Mouse (Mus musculus) hindbrain, postnatal 0 days (tissue): ENCODE data around the gene Tma7. TPM values are rescaled to one million over a fixed set of nuclear protein-coding genes. Genes with fewer than 3 reads are reported as not detected.

Experiments used
- ATAC-seq: fragments of 200-750 bp; cut with Nextera tagmentation; 2 replicates; pipeline ENCODE4 v1.8.0; 2017; ENCODE audit warnings: mild to moderate bottlenecking, moderate TSS enrichment, moderate library complexity
- DNase-seq: peaks from one replicate; pipeline ENCODE4 v3.0.0-alpha.2; 2015; ENCODE audit warnings: low spot score
- H3K27ac ChIP-seq: fragments of 300-500 bp; sonication (generic); 2 replicates; pipeline ENCODE4 v1.5.1; 2014; ENCODE audit warnings: mild to moderate bottlenecking
- H3K27me3 ChIP-seq: fragments of 300-500 bp; sonication (generic); 2 replicates; pipeline ENCODE4 v1.6.1; 2014; ENCODE audit warnings: low read length, mixed read lengths; ENCODE audit not compliant: insufficient read depth
- H3K36me3 ChIP-seq: fragments of 300-500 bp; sonication (generic); 2 replicates; pipeline ENCODE4 v1.6.1; 2014; ENCODE audit warnings: low read length, mixed read lengths; ENCODE audit not compliant: insufficient read depth
- H3K4me1 ChIP-seq: fragments of 300-500 bp; sonication (generic); 2 replicates; pipeline ENCODE4 v1.6.1; 2014; ENCODE audit warnings: antibody characterized with exemption, low read length, mixed read lengths; ENCODE audit not compliant: insufficient read depth
- H3K4me2 ChIP-seq: fragments of 300-500 bp; sonication (generic); 2 replicates; pipeline ENCODE4 v1.6.1; 2014; ENCODE audit warnings: low read depth, mild to moderate bottlenecking, low read length, moderate library complexity, mixed read lengths
- H3K4me3 ChIP-seq: fragments of 300-500 bp; sonication (generic); 2 replicates; pipeline ENCODE4 v1.5.1; 2014; ENCODE audit warnings: low read length
- H3K9ac ChIP-seq: fragments of 300-500 bp; sonication (generic); replicated peaks from 2 replicates; pipeline ENCODE4 v1.6.1; 2014; ENCODE audit warnings: mild to moderate bottlenecking, low read length, moderate library complexity, mixed read lengths
- H3K9me3 ChIP-seq: fragments of 300-500 bp; sonication (generic); 2 replicates; pipeline ENCODE4 v1.6.1; 2016; ENCODE audit warnings: low read length, mixed read lengths
- CTCF ChIP-seq: IDR thresholded peaks from 2 replicates; pipeline ENCODE4 v1.5.1; 2016; ENCODE audit warnings: antibody characterized with exemption, control low read depth, low read depth
- WGBS: fragments of 180-500 bp; shearing (Covaris S2); extraction: QIAGEN DNeasy Blood & Tissue Kit; methylation state at CpG from one replicate; pipeline ENCODE4 v1.1.7; 2014; 5-methylcytosine and 5-hydroxymethylcytosine counted together
- polyA plus RNA-seq: library from polyadenylated mRNA; unstranded; fragments of >200 nt; fragmentation: Nextera tagmentation; extraction: Ambion mirVana; gene quantifications from 2 replicates; pipeline ENCODE4 v1.2.1, GENCODE M21; 2015
- total RNA-seq: library from RNA; depleted of rRNA; stranded (reverse); fragments of >200 nt; gene quantifications from 2 replicates; pipeline ENCODE4 v1.2.3, GENCODE M21; 2014

Gene Tma7
- total and polyA plus RNA-seq, 2 experiments from 2014 or later = 73.8 to 764 TPM

DNA sequence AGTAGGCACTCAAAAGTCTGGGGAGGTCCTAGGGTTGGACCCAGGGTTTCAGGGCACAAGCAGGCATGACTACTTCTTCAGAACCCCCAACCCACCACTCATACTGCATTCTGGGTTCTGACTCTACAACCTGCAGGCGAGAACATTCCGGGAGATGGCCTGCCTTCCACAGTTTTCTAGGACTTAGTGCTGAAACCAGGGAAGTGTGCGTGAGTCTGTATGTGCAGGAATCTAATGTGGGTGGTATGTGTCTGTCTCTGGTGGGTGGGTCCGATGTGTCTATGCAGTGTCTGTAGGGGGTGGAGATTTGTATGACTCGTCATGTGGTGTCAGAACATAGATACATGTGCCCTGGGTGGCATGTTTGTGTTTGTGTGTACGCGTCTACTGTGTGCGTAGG, 16.0 kb upstream of the Tma7 start:
- 69% methylated on average over 8 of the region's 8 CpGs for WGBS
- Histone ChIP-seq H3K9ac (0 out of 2 replicates have a peak overlapping the region, but pooled peaks have one; percentile 92), H3K9me3 (no peaks in the 10 kb centered on the region), H3K4me3 (0 out of 2 replicates have a peak overlapping the region, but pooled peaks have one; percentile 1), H3K4me1 (peaks cover 18% of the 10 kb centered on the region; the same call in 1 of the 2 replicates), H3K4me2 (peak overlapping the region; percentile 70), H3K36me3 (peaks cover 9% of the 10 kb centered on the region; the same call in 1 of the 2 replicates), H3K27me3 (no peaks in the 10 kb centered on the region), H3K27ac (peak overlapping the region; percentile 99)
- no peak for DNase-seq
- no peak for ATAC-seq
- TF ChIP-seq CTCF = no peak

DNA sequence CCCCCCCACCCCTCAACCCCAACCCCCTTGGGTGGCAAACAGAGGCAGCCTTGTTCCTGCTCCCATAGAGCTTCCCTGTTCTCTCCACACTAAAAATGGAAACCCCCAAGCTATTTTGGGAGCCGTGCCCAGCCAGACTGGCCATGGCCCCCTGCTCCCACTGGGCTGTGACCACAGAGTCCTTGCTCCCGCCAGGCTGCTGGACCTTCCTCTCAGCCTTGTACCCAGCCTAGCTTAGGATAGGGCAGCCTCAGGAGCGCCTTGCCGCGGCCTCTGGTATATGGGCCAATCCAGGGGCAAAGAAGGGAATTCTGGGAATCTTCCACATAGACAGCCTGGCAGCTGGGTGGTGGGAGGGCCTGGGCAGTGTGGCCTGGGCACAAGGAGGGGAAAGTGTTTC, 15.4 kb upstream of the Tma7 start:
- 0 out of 2 replicates have a peak overlapping the region, but pooled peaks have one; percentile 1 for H3K4me3 ChIP-seq
- DNase-seq = peak; percentile 80
- TF ChIP-seq CTCF = no peak
- H3K36me3 ChIP-seq = peaks cover 8% of the 10 kb centered on the region; the same call in 1 of the 2 replicates
- H3K4me1 ChIP-seq = peaks cover 18% of the 10 kb centered on the region; the same call in 1 of the 2 replicates
- 28% methylated on average over 5 of the region's 5 CpGs for WGBS
- peak; percentile 79 for ATAC-seq
- no peaks in the 10 kb centered on the region for H3K27me3 ChIP-seq
- no peaks in the 10 kb centered on the region for H3K9me3 ChIP-seq
- peak overlapping the region; percentile 70 for H3K4me2 ChIP-seq
- H3K9ac ChIP-seq = peak overlapping the region; percentile 92; the same call in 1 of the 2 replicates
- peak overlapping the region; percentile 99 for H3K27ac ChIP-seq

DNA sequence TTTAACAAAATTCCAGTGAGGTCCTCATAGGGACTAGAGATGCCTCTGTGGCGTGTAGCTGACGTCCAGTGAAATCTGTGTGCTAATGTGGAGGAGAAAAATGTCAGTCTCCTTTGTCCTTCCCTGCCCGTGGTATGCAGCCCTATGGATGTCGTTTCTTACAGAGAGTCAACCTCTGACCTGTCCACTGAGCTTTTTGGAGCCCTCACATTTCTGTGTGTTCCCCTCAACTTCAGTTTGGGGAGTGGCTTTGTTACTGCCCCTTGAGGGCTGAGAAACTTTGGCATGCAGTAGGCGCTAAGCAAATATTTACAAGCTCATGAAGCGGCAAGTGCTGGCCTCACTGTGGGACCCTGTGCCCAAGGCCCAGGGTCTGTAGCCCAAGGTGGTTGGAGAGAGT, 14.9 kb upstream of the Tma7 start:
- Histone ChIP-seq H3K9ac (peak overlapping the region; percentile 92), H3K4me3 (peak overlapping the region; percentile 75), H3K4me1 (peaks cover 18% of the 10 kb centered on the region; the same call in 1 of the 2 replicates), H3K9me3 (no peaks in the 10 kb centered on the region), H3K4me2 (peak overlapping the region; percentile 70), H3K27me3 (no peaks in the 10 kb centered on the region), H3K36me3 (peaks cover 4% of the 10 kb centered on the region; the same call in 1 of the 2 replicates), H3K27ac (peak overlapping the region; percentile 99)
- DNase-seq (peak; percentile 15), ATAC-seq (no peak)
- TF ChIP-seq CTCF = no peak
- WGBS = 13% methylated on average over 6 of the region's 6 CpGs

DNA sequence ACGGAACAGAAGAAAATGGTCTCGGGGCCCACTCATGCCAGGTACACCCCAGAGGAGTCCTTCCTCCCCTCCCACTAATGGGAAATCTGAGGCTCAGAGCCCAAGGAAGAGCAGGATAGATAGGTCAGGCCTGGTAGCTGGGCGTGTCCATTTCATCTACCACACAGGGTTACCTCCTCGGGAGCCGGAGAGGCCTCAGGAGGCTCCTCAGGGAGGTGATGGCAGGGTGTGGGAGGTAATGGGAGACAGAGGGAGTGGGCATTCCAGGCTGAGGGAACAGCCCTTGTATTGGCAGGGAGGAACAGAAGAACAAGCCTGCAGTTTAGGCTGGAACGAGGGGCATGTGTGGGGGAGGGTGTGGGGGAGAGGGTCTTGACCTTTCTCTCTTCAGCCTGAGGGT, 14.5 kb upstream of the Tma7 start:
- WGBS = 7% methylated on average over 6 of the region's 6 CpGs
- DNase-seq = no peak

DNA sequence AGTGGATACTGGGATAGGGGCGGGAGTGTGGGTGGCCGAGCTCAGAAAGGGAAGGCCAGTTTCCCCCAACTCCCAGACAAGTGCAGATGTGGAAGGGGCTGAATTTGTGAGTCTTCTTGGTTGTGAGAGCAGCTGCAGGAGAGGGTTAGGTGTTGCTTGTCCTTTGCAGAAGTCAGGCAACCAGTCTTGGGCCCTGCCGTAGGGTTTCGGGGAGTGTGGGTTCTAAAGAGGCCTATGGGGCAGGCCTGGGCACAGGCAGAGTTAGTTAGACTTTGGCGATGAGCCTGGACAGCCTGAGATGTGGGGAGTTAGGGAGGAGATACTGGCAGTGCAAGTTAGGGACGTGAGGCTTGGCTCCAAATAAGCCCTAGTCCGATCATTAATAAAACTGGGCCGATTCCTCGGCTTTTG, 13.9 kb upstream of the Tma7 start:
- DNase-seq = peak; percentile 44
- Histone ChIP-seq H3K27ac (peak overlapping the region; percentile 99), H3K9me3 (no peaks in the 10 kb centered on the region), H3K36me3 (peaks cover 9% of the 10 kb centered on the region; the same call in 1 of the 2 replicates), H3K4me2 (peak overlapping the region; percentile 70), H3K4me1 (peaks cover 18% of the 10 kb centered on the region; the same call in 1 of the 2 replicates), H3K4me3 (peak overlapping the region; percentile 75), H3K9ac (peak overlapping the region; percentile 92), H3K27me3 (no peaks in the 10 kb centered on the region)
- ATAC-seq = no peak
- no peak for TF ChIP-seq CTCF
- 10% methylated on average over 9 of the region's 9 CpGs for WGBS

More for the DNA sequence above, 14.5 kb upstream of the Tma7 start:
- H3K27me3 ChIP-seq = no peaks in the 10 kb centered on the region
- no peak for ATAC-seq
- H3K36me3 ChIP-seq = peaks cover 3% of the 10 kb centered on the region; the same call in 1 of the 2 replicates
- no peak for TF ChIP-seq CTCF
- H3K4me2 ChIP-seq = peak overlapping the region; percentile 70
- H3K9ac ChIP-seq = peak overlapping the region; percentile 92
- peaks cover 18% of the 10 kb centered on the region; the same call in 1 of the 2 replicates for H3K4me1 ChIP-seq
- H3K4me3 ChIP-seq = peak overlapping the region; percentile 75
- H3K9me3 ChIP-seq = no peaks in the 10 kb centered on the region
- H3K27ac ChIP-seq = peak overlapping the region; percentile 99

DNA sequence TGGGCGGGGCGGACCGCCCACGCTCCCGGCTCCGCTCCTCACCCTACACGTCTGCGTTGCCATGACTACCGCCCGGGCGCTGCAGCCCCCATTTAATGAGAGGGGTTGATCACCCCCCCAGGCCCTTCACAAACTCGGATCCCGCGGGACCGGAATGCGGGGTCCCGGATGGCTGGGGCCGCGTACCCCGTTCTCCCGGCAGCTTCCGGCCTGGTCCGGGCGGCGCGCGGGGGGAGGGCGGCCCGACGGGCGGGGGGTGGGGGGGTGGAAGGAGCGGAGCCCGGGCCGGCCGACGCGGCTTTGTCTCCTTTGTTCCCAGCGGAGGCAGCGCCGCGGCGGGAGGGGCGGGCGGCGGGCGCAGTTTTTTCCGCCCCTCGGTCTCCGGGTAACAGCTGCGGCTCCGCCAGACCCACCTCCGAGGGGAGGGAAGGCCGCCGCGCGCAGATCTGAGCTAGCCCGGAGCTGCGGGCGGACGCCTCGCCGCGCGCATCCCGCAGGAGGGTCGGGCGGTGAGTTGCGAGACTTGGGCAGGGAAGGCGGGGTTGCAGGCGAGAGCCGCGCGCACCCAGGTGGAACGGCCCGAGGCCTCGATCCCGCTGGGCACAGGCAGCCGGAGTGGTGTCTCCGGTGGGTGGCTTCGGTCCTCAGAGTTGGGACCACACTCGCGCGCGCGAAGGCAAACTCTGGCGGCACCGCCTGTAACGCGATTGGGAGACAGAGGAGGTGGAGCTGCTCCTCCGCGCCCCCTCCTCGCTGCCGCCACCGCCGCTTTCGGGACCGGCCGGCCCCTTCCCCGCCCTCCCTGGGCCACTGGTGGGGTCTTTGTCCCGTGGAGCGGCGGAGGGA, 13.0 kb upstream of the Tma7 start, which contains the start of gene Plxnb1:
Gene Plxnb1 (plus strand): TSS at position 253 of the 846 bp plus-strand sequence.
- Histone ChIP-seq H3K4me1 (peaks cover 18% of the 10 kb centered on the region; the same call in 1 of the 2 replicates), H3K27me3 (no peaks in the 10 kb centered on the region), H3K4me2 (peak within 1 kb of the TSS; percentile 70), H3K27ac (peak within 1 kb of the TSS; percentile 99), H3K9me3 (no peaks in the 10 kb centered on the region), H3K4me3 (peak within 1 kb of the TSS; percentile 75), H3K9ac (peak within 1 kb of the TSS; percentile 92), H3K36me3 (peaks cover 9% of the 10 kb centered on the region; the same call in 1 of the 2 replicates)
- under 1% methylated on average over 96 of the region's 102 CpGs for WGBS
- DNase-seq (peak; percentile 88), ATAC-seq (peak; percentile 62)
- no peak for TF ChIP-seq CTCF
